Mouse (Mus musculus): ENCODE measurements around the gene Plcd3.

DNA sequence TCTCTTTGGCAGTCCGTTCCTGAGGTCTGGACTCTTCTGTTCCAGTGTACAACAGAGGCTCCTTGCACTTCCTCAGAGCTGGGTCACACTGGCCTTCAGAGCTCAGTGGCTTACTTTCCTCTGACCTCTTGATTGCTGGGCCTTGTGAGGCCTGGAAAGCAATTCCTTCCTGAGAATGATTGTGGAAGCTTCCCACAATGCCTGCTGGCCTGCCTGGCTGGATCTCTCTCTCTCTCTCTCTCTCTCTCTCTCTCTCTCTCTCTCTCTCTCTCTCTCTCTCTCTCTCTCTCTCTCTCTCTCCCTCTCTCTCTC lies 40.4 kb upstream of the Plcd3 start:
- no peak for TF ChIP-seq POLR2A (IDR thresholded peaks at IDR 0.05; ENCODE audit: borderline replicate concordance, control insufficient read depth, low read depth, low read length)
- TF ChIP-seq CTCF (IDR thresholded peaks at IDR 0.05; ENCODE audit: control insufficient read depth, insufficient read depth, low read length) = no peak

Measured in bone marrow, adult 2 months (tissue).